Mouse (Mus musculus) splenic B cell, adult 2 months (primary cell): ENCODE results near the gene Cracr2b.
A peak's percentile ranks its signal among the peaks of the same experiment; 100 is the strongest.

Experiments used
- DNase-seq: peaks from one replicate; pipeline ENCODE4 v3.0.0-alpha.2; 2011; ENCODE audit warnings: low read depth, low spot score
- H3K27me3 ChIP-seq: 2 replicates; pipeline ENCODE4 v1.6.1; 2012; ENCODE audit warnings: mild to moderate bottlenecking, low read length, moderate library complexity, mixed read lengths; ENCODE audit not compliant: control insufficient read depth, poor library complexity, insufficient read depth, severe bottlenecking
- H3K36me3 ChIP-seq: 2 replicates; pipeline ENCODE4 v1.6.1; 2012; ENCODE audit warnings: mild to moderate bottlenecking, low read length, moderate library complexity, mixed read lengths; ENCODE audit not compliant: control insufficient read depth, poor library complexity, insufficient read depth, severe bottlenecking

Cracr2b gene

DNA sequence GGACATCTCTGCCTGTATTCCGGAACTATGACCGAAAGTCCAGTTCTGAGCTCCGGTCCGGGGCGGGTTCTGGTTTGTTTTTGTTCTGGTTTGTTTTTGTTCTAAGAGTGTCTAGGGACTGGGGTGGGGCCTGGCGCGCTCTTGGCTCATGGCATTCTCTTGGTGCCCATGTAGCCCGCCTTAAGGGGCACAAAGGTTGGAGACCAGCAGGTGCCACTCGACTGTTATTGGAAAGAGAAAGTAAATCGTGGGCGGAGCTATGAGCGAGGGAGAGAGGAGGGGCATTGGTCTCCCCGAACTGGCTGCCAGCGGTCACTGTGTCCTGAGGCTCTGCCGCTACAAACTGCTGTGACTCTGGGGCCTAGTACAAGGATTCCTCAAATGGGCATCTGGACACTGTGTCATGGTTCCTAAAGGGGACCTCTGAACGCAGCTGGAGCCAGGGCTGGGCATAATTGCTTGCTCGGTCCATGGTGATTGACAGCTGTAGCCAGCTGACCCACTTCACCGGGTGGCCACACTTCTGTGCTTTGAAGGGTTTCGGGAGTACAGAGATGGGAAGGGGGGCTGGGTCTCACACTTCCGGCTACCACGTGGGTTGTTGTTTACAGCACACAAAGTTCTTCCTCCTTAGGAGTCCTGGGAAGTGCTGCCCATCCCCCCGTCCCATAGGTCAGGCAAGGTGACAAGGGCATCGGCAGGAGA is 5.1 kb upstream of the Cracr2b start:
- peaks cover 14% of the 10 kb centered on the region for H3K36me3 ChIP-seq
- H3K27me3 ChIP-seq: no peaks in the 10 kb centered on the region
- peak; percentile 72 for DNase-seq

DNA sequence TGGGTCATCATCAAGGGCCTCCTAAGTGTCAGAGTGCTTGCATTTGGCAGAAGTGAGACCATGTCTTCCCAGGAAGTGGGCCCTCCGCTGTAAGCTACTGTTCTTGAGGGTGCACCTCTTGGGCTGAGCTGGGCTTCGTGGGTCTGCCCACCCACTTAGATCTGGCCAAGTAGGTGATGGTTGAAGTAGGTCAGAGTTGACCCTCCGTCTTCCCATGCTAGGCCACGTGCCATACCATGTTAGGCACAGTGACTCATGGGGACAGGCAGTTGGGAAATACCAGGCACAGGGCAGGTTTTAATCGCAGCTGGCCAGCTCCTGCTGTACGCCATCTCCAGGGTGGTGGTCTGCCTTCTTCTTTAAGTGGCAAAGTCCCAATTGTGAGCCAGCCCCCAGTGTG is 4.2 kb upstream of the Cracr2b start:
- DNase-seq: no peak
- Histone ChIP-seq H3K36me3 (peaks cover 10% of the 10 kb centered on the region), H3K27me3 (no peaks in the 10 kb centered on the region)

DNA sequence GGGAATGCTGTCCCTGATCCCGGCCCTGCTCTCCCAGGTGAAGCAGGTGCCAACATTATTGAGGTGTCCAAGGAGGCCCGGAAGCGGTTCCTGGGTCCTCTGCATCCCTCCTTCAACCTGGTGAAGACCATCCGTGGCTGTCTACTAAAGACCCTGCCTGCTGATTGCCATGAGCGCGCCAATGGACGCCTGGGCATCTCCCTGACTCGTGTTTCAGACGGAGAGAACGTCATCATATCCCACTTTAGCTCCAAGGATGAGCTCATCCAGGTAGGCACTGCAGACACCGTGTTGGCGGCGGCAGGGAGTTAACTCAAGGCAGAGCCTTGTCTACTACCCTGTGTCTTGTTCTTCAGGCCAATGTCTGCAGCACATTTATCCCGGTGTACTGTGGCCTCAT is 3.7 kb upstream of the Cracr2b start:
- H3K36me3 ChIP-seq: peaks cover 10% of the 10 kb centered on the region
- no peak for DNase-seq
- no peaks in the 10 kb centered on the region for H3K27me3 ChIP-seq

DNA sequence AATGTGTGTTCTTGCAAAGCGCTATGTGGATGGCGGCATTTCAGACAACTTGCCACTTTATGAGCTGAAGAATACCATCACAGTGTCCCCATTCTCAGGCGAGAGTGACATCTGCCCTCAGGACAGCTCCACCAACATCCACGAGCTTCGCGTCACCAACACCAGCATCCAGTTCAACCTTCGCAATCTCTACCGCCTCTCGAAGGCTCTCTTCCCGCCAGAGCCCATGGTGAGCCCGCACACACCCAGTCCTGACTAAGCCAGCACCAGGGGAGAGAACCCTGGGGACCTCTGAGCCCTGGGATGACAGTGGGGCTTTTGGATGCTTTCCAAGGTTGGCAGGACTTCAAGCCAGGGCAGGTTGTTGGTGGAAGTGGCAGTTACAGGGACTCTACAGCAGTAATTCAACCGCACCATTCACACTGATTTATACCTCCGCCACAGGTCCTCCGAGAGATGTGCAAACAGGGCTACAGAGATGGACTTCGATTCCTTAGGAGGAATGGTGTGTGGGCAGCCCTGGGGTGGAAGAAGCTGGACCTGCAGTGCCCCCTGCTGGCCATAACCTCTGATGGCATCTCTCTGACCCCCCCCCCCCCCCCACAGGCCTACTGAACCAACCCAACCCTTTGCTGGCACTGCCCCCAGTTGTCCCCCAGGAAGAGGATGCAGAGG is 2.8 kb upstream of the Cracr2b start:
- peak; percentile 81 for DNase-seq
- no peaks in the 10 kb centered on the region for H3K27me3 ChIP-seq
- peaks cover 10% of the 10 kb centered on the region for H3K36me3 ChIP-seq

DNA sequence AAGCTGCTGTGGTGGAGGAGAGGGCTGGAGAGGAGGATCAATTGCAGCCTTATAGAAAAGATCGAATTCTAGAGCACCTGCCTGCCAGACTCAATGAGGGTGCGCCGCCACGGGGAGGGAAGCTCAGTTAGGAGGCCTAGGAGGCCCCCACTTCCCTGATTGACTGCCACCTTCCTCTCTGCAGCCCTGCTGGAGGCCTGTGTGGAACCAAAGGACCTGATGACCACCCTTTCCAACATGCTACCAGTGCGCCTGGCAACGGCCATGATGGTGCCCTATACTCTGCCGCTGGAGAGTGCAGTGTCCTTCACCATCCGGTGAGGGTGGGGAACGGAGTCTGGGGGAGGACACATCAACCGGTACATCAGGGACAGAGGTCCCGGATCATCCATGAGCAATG is 2.2 kb upstream of the Cracr2b start:
- Histone ChIP-seq H3K36me3 (peaks cover 10% of the 10 kb centered on the region), H3K27me3 (no peaks in the 10 kb centered on the region)
- DNase-seq: no peak

DNA sequence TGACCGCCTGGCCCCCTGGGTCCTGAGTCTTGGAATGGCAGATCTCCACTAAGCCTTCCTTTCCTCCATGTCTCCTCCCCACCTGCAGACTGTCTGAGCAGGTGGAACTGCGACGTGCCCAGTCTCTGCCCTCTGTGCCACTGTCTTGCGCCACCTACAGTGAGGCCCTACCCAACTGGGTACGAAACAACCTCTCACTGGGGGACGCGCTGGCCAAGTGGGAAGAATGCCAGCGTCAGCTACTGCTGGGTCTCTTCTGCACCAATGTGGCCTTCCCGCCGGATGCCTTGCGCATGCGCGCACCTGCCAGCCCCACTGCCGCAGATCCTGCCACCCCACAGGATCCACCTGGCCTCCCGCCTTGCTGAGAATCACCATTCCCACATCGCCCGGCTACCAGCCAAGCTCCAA is 1.6 kb upstream of the Cracr2b start:
- Histone ChIP-seq H3K36me3 (peaks cover 10% of the 10 kb centered on the region), H3K27me3 (no peaks in the 10 kb centered on the region)
- no peak for DNase-seq

DNA sequence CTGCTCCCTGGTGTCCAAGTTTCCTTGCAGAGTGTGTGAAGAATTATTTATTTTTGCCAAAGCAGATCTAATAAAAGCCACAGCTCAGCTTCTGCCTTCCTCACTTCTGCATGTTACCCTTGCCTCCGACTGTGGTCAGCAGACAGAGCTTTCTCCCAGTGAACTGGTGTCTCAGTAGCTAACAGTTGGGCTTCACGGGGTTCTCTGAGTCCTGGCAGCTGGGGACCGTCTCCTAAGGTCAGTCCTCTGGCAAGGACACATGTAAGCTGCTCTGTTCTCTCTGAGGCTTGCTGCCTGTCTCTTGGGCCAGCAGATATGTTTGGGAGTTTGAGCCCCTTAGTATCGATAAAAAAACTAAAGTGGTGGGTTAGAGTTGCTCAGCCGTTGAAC is 898 bp upstream of the Cracr2b start:
- DNase-seq: no peak
- Histone ChIP-seq H3K27me3 (no peaks in the 10 kb centered on the region), H3K36me3 (peaks cover 10% of the 10 kb centered on the region)

DNA sequence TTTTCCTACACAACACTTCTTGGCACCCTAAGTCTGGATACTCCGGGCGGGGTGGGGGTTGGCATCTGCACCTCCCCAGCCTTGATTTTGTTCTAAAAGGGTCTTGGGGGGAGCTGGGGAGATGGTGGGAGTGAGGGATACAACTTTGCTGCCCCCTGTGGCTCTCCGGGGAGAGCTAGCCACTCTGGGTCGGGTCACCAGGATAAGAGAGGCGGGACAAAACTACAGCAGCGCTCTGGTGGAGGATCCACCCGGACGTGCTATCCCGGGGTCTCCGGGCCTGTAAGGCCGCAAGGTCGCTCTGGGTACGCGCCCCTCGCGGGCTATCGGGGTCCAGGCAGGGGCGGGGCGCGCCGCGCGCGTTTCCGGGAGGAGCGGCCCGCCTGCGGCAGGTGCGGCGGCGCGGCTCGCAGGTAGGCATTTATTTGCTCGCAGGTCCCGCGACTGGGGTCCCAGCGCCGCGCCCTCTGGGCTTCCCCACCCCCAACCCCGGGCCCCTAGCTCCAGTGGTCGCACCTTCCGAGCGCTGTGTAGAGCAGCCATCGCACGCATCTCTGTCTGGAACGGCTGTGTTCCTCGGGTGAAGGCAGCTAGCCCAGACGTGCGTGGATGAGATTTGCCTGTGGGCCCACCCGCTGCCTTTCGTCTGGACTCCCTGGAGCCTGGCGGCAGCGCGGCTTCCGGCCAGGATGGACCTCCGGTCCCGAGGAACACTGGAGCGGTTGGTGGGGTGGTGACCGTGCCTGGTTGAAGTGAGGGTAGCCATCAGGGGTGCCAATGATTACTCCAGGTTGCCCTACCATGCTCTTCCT is 833 bp downstream of the Cracr2b start:
- H3K36me3 ChIP-seq: peaks cover 10% of the 10 kb centered on the region
- DNase-seq: no peak
- H3K27me3 ChIP-seq: no peaks in the 10 kb centered on the region

DNA sequence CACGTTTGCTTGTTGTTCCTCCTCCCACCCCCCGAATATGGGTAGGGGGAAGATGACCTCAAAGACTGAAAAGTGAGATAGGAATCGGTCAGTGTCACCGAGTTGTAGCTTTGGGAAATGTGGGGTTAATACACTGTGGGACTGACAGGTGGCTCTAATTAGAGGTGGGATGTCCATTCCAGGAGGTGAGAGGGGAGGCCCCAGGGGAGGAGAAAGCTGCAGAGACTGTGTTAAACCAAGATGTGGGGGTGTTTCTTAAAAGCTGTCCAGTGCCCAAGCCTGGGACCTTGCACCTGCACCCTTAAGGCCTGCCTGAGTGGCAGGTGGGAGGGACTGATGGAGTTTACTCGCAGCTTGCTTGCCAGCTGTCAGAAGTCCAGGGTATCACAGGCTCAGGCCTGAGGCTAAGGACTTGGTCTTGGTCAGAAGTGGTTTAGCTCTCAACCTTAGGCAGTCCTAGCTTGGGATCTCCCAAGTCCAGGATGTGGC is 1.5 kb downstream of the Cracr2b start:
- no peak for DNase-seq
- Histone ChIP-seq H3K27me3 (no peaks in the 10 kb centered on the region), H3K36me3 (peaks cover 10% of the 10 kb centered on the region)

DNA sequence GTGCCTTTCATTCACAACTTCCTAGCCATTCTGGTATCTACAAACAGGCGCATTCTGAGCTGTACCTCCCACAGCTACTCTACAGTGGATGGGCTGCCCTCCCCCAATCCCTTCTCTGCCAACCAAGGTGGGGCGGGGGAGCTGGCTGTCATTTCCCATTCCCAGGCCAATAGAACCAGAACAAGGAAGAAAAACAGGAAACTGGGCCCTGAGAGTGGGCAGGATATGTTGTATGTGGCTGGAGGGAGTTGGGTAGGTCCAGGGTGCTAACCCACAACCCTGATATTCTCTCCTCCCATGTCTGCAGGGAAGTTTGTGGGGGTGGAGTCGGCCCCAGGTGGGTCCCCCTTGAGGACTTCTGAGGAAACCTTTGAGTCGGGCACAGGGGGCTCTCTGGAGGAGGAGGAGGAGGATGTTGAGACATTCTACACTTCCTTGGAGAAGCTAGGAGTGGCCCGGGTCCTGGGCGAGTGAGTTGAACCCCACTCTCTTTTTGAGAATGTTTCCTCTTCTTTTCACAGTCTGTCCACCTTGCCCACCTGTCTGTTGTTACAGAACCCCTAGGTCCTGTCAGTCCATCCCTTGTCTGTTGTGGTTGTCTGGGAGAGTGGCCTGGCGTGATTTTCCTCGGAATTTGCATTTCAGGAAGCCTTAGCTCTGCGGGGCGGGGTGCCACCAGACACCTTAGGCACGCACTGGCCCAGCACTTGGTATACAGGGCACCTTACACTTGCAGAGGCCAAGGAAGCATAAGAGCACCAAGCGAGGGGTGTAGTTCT is 3.1 kb downstream of the Cracr2b start:
- H3K36me3 ChIP-seq: peaks cover 5% of the 10 kb centered on the region
- DNase-seq: no peak
- H3K27me3 ChIP-seq: no peaks in the 10 kb centered on the region

DNA sequence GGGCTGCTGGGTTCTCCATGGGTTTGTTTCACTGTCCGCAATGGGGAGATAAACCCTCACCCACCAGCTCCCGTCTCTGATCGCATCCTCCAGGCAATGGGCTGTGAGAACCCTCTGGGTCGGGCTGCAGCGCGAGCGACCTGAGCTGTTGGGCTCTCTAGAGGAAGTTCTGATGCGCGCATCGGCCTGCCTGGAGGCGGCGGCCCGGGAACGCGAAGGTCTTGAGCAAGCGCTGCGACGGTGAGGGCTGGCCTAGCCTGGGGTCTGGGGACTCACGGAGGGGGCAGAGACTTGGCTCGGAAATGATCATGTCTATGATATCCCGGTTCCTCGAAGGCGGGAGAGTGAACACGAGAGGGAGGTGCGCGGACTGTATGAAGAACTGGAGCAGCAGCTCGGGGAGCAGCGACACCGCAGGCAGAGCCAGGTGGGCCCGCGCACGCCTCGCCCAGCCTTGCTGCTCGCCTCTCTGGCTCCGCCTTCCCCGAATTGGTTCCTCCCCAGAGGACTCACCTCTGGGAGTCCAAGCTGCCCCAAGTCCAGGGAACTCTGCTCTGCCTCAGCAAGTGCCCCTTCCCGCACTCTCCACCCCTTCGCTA is 3.8 kb downstream of the Cracr2b start:
- DNase-seq: no peak
- no peaks in the 10 kb centered on the region for H3K27me3 ChIP-seq

DNA sequence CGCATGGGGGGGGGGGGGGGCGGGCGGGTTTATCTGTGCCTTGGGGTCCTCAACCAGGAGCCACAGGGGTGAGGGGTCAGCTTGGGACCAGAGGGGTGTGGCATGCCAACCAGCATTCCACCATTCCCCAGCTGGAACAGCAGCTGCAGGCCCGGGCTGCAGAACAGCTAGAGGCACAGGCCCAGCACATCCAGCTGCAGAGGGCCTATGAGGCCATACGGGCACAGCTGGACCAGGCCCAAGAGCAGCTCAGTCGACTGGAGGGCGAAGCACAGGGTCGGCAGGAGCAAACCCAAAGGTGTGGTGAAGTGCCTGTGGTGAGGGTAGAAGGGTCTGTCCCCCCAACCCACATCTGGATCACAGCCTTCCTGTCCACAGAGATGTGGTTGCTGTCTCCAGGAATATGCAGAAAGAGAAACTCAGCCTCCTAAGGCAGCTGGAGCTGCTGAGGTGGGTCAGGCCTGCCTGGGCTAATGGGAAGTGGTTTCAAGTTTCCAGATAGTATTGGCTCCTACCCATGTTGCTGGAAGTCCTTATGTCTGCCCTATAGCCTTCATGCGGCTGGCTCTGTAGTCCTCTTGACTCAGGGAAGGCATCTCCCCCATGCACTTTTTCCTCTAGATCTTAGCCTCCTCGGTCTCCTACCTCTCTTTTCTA is 4.6 kb downstream of the Cracr2b start:
- Histone ChIP-seq H3K27me3 (no peaks in the 10 kb centered on the region), H3K36me3 (peaks cover under 1% of the 10 kb centered on the region)
- no peak for DNase-seq

More for the DNA sequence above, 3.8 kb downstream of the Cracr2b start:
- H3K36me3 ChIP-seq: peaks cover 2% of the 10 kb centered on the region; the same call in 1 of the 2 replicates

DNA sequence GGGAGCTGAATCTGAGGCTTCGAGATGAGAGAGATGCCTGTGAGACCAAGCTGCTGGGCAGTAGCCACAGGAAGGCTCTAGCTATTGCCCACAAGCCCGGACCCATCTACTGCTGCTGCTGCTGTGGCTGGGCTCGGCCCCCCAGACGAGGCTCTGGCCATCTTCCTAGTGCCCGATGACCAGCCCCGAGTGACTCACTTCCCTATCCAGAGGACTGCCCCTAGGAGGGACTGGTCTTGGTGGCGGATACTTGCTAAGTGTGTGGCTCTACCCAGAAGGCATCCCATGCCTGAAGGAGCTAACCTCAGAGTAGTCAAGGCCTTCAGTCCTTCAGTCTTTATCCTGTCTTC is 5.1 kb downstream of the Cracr2b start:
- no peaks in the 10 kb centered on the region for H3K27me3 ChIP-seq
- H3K36me3 ChIP-seq: peaks cover 1% of the 10 kb centered on the region
- DNase-seq: no peak
